In genomic region chr15:63079825-63080224, GRCm38 (mm10) we compare ENCODE assay signal across 10 mouse cellular contexts.
A peak's percentile ranks its signal among the peaks of the same experiment; 100 is the strongest.
DNase-seq lines count a peak whose midpoint lies in the region; ATAC-seq and TF ChIP-seq lines count a peak whose summit lies in the region.
"Had no signal": no experiment of that assay in that cellular context is flagged by ENCODE, and none has a peak within 500 bp of the region (broad histone marks: within the 10 kb centered on the region; RNA-seq: fewer than 3 reads in every experiment).

No protein-coding gene starts in this region.

- H3K4me3 ChIP-seq in lung, embryonic 14.5 days (ENCODE audit: low read depth, low read length) = no peak overlapping the region
- no peak overlapping the region for H3K4me3 ChIP-seq in forebrain, postnatal 0 days (ENCODE audit: low read depth, low read length)
- H3K4me3 ChIP-seq: hindbrain, embryonic 15.5 days; limb, embryonic 15.5 days had no signal

- no peak overlapping the region for H3K9ac ChIP-seq in lung, embryonic 14.5 days
- no peak overlapping the region for H3K9ac ChIP-seq in forebrain, postnatal 0 days
- H3K9ac ChIP-seq: hindbrain, embryonic 15.5 days; limb, embryonic 15.5 days had no signal

- H3K36me3 ChIP-seq in lung, embryonic 14.5 days (ENCODE audit: insufficient read depth) = no peaks in the 10 kb centered on the region
- no peaks in the 10 kb centered on the region for H3K36me3 ChIP-seq in forebrain, postnatal 0 days (ENCODE audit: insufficient read depth)
- H3K36me3 ChIP-seq: hindbrain, embryonic 15.5 days; limb, embryonic 15.5 days had no signal

- 64% methylated on average over 4 of the region's 4 CpGs for WGBS in lung, embryonic 14.5 days
- 20% methylated on average over 4 of the region's 4 CpGs for WGBS in forebrain, postnatal 0 days

- TF ChIP-seq CTCF in lung, embryonic 14.5 days (IDR thresholded peaks at IDR 0.05; ENCODE audit: low read depth) = no peak
- TF ChIP-seq CTCF in forebrain, postnatal 0 days (IDR thresholded peaks at IDR 0.05; ENCODE audit: low read depth) = no peak

- no peak overlapping the region for H3K27ac ChIP-seq in lung, embryonic 14.5 days (ENCODE audit: low read depth)
- no peak overlapping the region for H3K27ac ChIP-seq in forebrain, postnatal 0 days (ENCODE audit: low read depth, low read length)
- H3K27ac ChIP-seq: hindbrain, embryonic 15.5 days; limb, embryonic 15.5 days had no signal

- DNase-seq in cerebellum, postnatal 14 days = peak; percentile 15 to 45
- no peak for DNase-seq in cerebellum, adult 9-10 months
- peak; percentile 53 for DNase-seq in lung, embryonic 14.5 days
- no peak for DNase-seq in lung, postnatal 4 days
- DNase-seq in forebrain, postnatal 0 days = peak; percentile 34
- peak; percentile 53 for DNase-seq in heart, postnatal 4 days
- no peak for DNase-seq in right cerebral cortex, adult 2 months (ENCODE audit: low spot score in 2 of 2)

- H3K4me2 ChIP-seq in lung, embryonic 14.5 days = no peak overlapping the region
- no peak overlapping the region for H3K4me2 ChIP-seq in forebrain, postnatal 0 days (ENCODE audit: low read depth)
- H3K4me2 ChIP-seq: hindbrain, embryonic 15.5 days; limb, embryonic 15.5 days had no signal

- no peak for ATAC-seq in lung, embryonic 14.5 days (ENCODE audit: insufficient read depth)
- ATAC-seq in forebrain, postnatal 0 days = peak; percentile 47
- ATAC-seq in megakaryocyte-erythroid progenitor cell, adult 5-6 weeks (replicated peaks; ENCODE audit: low FRiP score, low TSS enrichment, poor library complexity, severe bottlenecking) = no peak

- H3K4me1 ChIP-seq in lung, embryonic 14.5 days (ENCODE audit: insufficient read depth) = no peaks in the 10 kb centered on the region
- no peaks in the 10 kb centered on the region for H3K4me1 ChIP-seq in forebrain, postnatal 0 days (ENCODE audit: insufficient read depth)
- H3K4me1 ChIP-seq: hindbrain, embryonic 15.5 days; limb, embryonic 15.5 days had no signal

- no peaks in the 10 kb centered on the region for H3K27me3 ChIP-seq in lung, embryonic 14.5 days (ENCODE audit: insufficient read depth, low read length)
- H3K27me3 ChIP-seq in forebrain, postnatal 0 days (ENCODE audit: insufficient read depth, low read length) = no peaks in the 10 kb centered on the region
- H3K27me3 ChIP-seq: hindbrain, embryonic 15.5 days; limb, embryonic 15.5 days had no signal

- no peaks in the 10 kb centered on the region for H3K9me3 ChIP-seq in lung, embryonic 14.5 days (ENCODE audit: low read depth, low read length)
- H3K9me3 ChIP-seq in forebrain, postnatal 0 days (ENCODE audit: low read length) = 0 out of 2 replicates have a peak, but pooled peaks cover 3% of the 10 kb centered on the region
- H3K9me3 ChIP-seq: hindbrain, embryonic 15.5 days; limb, embryonic 15.5 days had no signal

Comparison
In these comparisons a context has a peak if more than half of its experiments do, and no peak if none do; other contexts are left out.
1. DNase-seq: peak in cerebellum, postnatal 14 days (2 of 2), lung, embryonic 14.5 days (single experiment), forebrain, postnatal 0 days (single experiment) and heart, postnatal 4 days (single experiment); none in cerebellum, adult 9-10 months (single experiment), lung, postnatal 4 days (0 of 2) and right cerebral cortex, adult 2 months (0 of 2).